Mouse (Mus musculus) C2C12 (cell line): ENCODE measurements around the gene Gemin8.

ENCODE experiments used
- CTCF ChIP-seq: IDR thresholded peaks from one replicate; pipeline ENCODE4 v1.5.1; 2011; ENCODE audit not compliant: control insufficient read depth, insufficient read depth, insufficient read length
- MYOD1 ChIP-seq: IDR thresholded peaks from one replicate; pipeline ENCODE4 v1.6.1; 2011; ENCODE audit warnings: low read depth; ENCODE audit not compliant: control insufficient read depth, insufficient read length

DNA sequence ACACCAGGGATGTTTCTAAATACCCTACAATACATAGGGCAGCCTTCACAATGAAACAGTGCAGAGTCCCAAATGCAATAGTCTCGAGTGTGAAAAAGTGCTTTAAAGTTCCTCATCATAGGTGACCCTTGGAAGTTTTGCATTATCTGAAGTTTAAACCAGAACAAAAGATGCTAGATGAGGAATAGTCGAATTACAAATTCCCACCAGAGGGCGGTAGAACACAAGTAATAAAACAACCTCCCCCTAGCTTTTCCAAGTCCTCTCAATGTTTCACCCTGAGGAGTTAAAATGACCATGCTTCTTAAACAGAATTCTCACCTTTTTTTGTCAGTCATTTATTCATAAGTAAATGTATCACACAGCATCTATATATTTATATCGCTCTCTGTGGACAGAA, 2.9 kb upstream of the Gemin8 start:
- TF ChIP-seq CTCF (no peak), MYOD1 (no peak)
